Mouse (Mus musculus): ENCODE results near the gene Gm17349.

- no peak for TF ChIP-seq TAL1 (IDR thresholded peaks at IDR 0.05; ENCODE audit: low read length)
- peak in 2 of 3 experiments; percentile 16 to 44; a peak in 4 of 6 replicates for TF ChIP-seq CTCF (IDR thresholded peaks at IDR 0.05 in 2 of 3, conservative IDR thresholded peaks at IDR 0.05 in 1 of 3; ENCODE audit: control insufficient read depth in 1 of 3, insufficient read depth in 1 of 3, low read depth in 2 of 3, low read length in 3 of 3, poor library complexity in 1 of 3, severe bottlenecking in 1 of 3)
- no peak for TF ChIP-seq EP300 (IDR thresholded peaks at IDR 0.05; ENCODE audit: low read depth in 1 of 2, low read length in 2 of 2)
- TF ChIP-seq HCFC1 (IDR thresholded peaks at IDR 0.05; ENCODE audit: low read depth, low read length), result no peak
- TF ChIP-seq CHD2 (IDR thresholded peaks at IDR 0.05; ENCODE audit: low read length), result no peak
- no peak for TF ChIP-seq JUND (IDR thresholded peaks at IDR 0.05; ENCODE audit: low read depth, low read length)
- no peak for TF ChIP-seq ZC3H11A (IDR thresholded peaks at IDR 0.05; ENCODE audit: low read depth, low read length)
- TF ChIP-seq RAD21 (IDR thresholded peaks at IDR 0.05; ENCODE audit: low read depth, low read length), result no peak
- no peak for TF ChIP-seq MAZ (IDR thresholded peaks at IDR 0.05; ENCODE audit: low read depth, low read length)
- TF ChIP-seq TCF12 (IDR thresholded peaks at IDR 0.05; ENCODE audit: low read depth, low read length), result no peak
- TF ChIP-seq MEF2A (IDR thresholded peaks at IDR 0.05; ENCODE audit: extremely low read depth, insufficient replicate concordance, low read depth, low read length, poor library complexity, severe bottlenecking), result no peak
- no peak for TF ChIP-seq POLR2A (IDR thresholded peaks at IDR 0.05; ENCODE audit: control insufficient read depth in 1 of 2, insufficient read depth in 1 of 2, low read depth in 1 of 2, low read length in 2 of 2, poor library complexity in 1 of 2)
- TF ChIP-seq MAX (IDR thresholded peaks at IDR 0.05; ENCODE audit: low read length), result no peak
- TF ChIP-seq USF1 (IDR thresholded peaks at IDR 0.05; ENCODE audit: low read depth, low read length), result no peak
These were observed 52.0 kb downstream of the Gm17349 start for GRCm38 (mm10) chr15:99653291-99653690.

Data from MEL (cell line).